Mouse (Mus musculus): Measurements from ENCODE around the gene Slc8a2. TPM values are rescaled to one million over a fixed set of nuclear protein-coding genes. Genes with fewer than 3 reads are reported as not detected.

The Slc8a2 gene
- polyA plus RNA-seq, 1 experiment from 2014 or later, result 0.15 TPM

GRCm38 (mm10) chr7:16128344-16128743, 1.3 kb upstream of the Slc8a2 start:
- Histone ChIP-seq H3K9ac (ENCODE audit: low read length) (no peak overlapping the region), H3K9me3 (ENCODE audit: control insufficient read depth, low read length) (no peaks in the 10 kb centered on the region), H3K4me2 (ENCODE audit: low read length) (no peak overlapping the region), H3K36me3 (ENCODE audit: control insufficient read depth, insufficient read depth, low read length) (peaks cover 27% of the 10 kb centered on the region), H3K27me3 (ENCODE audit: control insufficient read depth, insufficient read depth, low read length) (no peaks in the 10 kb centered on the region), H3K4me3 (ENCODE audit: control insufficient read depth in 1 of 2, insufficient read depth in 1 of 2, low read depth in 1 of 2, low read length in 2 of 2) (no peak overlapping the region), H3K4me1 (ENCODE audit: control insufficient read depth in 2 of 2, insufficient read depth in 2 of 2, low read length in 2 of 2) (peaks cover 20 to 21% of the 10 kb centered on the region in 2 experiments), H3K27ac (replicated peaks in 1 of 2; ENCODE audit: control insufficient read depth in 1 of 2, insufficient read depth in 1 of 2, low read depth in 2 of 2, low read length in 2 of 2) (peak overlapping the region in 1 of 2 experiments; percentile 80; a peak in 1 of 4 replicates)
- 53% methylated on average over 6 of the region's 6 CpGs for WGBS
- no peak for ATAC-seq (ENCODE audit: insufficient number of reproducible peaks, insufficient read depth, low FRiP score, low read depth)

GRCm38 (mm10) chr7:16128899-16129298, 727 bp upstream of the Slc8a2 start:
- 0 out of 4 replicates have a peak overlapping the region, but pooled peaks have one; percentile 5 to 59 for H3K4me3 ChIP-seq (ENCODE audit: control insufficient read depth in 1 of 2, insufficient read depth in 1 of 2, low read depth in 1 of 2, low read length in 2 of 2)
- 60% methylated on average over 5 of the region's 5 CpGs for WGBS
- H3K27me3 ChIP-seq (ENCODE audit: control insufficient read depth, insufficient read depth, low read length), result no peaks in the 10 kb centered on the region
- H3K36me3 ChIP-seq (ENCODE audit: control insufficient read depth, insufficient read depth, low read length), result peaks cover 27% of the 10 kb centered on the region
- H3K4me1 ChIP-seq (ENCODE audit: control insufficient read depth in 2 of 2, insufficient read depth in 2 of 2, low read length in 2 of 2), result peaks cover 20 to 21% of the 10 kb centered on the region in 2 experiments
- peak overlapping the region; percentile 74 for H3K9ac ChIP-seq (ENCODE audit: low read length)
- ATAC-seq (ENCODE audit: insufficient number of reproducible peaks, insufficient read depth, low FRiP score, low read depth), result no peak
- H3K9me3 ChIP-seq (ENCODE audit: control insufficient read depth, low read length), result no peaks in the 10 kb centered on the region
- peak overlapping the region; percentile 80 for H3K4me2 ChIP-seq (ENCODE audit: low read length)
- H3K27ac ChIP-seq (replicated peaks in 1 of 2; ENCODE audit: control insufficient read depth in 1 of 2, insufficient read depth in 1 of 2, low read depth in 2 of 2, low read length in 2 of 2), result peak overlapping the region; percentile 73 to 80

DNA sequence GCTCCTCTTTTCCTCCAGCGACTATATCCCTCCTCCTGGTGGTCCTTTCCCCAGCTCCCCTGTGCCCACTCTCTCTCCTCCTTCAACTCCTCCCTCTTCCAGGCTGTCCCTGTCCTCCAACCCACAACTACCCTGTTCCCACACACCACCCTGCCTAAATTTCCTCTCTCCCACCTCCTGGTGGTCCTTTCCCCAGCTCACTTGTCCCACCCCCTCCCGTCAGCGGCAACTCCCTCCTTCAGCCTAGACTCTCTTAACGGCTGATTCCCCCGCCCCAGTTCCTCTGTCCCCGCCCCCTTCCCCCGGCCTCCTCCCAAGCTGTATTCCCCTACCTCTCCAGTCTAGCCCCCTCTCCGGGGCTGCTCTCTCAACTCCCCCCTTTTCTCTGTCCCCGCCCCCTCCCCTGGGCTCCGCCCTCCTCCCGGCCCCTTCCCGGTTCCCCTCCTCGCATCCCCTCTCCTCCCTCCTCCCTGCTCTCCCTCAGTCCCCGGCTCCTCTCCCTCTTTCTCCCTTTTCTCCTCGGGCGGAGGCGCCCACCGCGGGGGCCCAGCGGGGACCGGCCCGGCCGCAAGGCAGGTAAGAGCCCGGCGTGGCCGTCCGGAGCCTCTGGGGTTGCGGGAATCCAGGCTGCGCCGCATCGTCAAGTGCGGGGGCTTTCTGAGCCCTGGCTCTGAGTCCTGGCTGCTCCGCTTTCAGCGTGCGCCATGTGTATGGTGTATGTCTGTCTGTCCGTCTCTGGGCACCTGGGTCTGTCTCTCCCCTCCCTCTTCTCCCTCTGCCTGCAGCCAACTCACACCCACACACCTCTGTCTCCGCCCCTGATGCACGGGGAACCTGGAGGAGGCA, 443 bp downstream of the Slc8a2 start:
- Histone ChIP-seq H3K27ac (replicated peaks in 1 of 2; ENCODE audit: control insufficient read depth in 1 of 2, insufficient read depth in 1 of 2, low read depth in 2 of 2, low read length in 2 of 2) (peak overlapping the region; percentile 80 to 88), H3K36me3 (ENCODE audit: control insufficient read depth, insufficient read depth, low read length) (peaks cover 21% of the 10 kb centered on the region), H3K4me3 (ENCODE audit: control insufficient read depth in 1 of 2, insufficient read depth in 1 of 2, low read depth in 1 of 2, low read length in 2 of 2) (peak overlapping the region; percentile 57 to 59), H3K9me3 (ENCODE audit: control insufficient read depth, low read length) (no peaks in the 10 kb centered on the region), H3K4me2 (ENCODE audit: low read length) (peak overlapping the region; percentile 80), H3K9ac (ENCODE audit: low read length) (peak overlapping the region; percentile 74), H3K27me3 (ENCODE audit: control insufficient read depth, insufficient read depth, low read length) (no peaks in the 10 kb centered on the region), H3K4me1 (ENCODE audit: control insufficient read depth in 2 of 2, insufficient read depth in 2 of 2, low read length in 2 of 2) (peaks cover 20 to 21% of the 10 kb centered on the region in 2 experiments)
- ATAC-seq (ENCODE audit: insufficient number of reproducible peaks, insufficient read depth, low FRiP score, low read depth), result peak; percentile 72
- WGBS, result 3% methylated on average over 33 of the region's 38 CpGs

DNA sequence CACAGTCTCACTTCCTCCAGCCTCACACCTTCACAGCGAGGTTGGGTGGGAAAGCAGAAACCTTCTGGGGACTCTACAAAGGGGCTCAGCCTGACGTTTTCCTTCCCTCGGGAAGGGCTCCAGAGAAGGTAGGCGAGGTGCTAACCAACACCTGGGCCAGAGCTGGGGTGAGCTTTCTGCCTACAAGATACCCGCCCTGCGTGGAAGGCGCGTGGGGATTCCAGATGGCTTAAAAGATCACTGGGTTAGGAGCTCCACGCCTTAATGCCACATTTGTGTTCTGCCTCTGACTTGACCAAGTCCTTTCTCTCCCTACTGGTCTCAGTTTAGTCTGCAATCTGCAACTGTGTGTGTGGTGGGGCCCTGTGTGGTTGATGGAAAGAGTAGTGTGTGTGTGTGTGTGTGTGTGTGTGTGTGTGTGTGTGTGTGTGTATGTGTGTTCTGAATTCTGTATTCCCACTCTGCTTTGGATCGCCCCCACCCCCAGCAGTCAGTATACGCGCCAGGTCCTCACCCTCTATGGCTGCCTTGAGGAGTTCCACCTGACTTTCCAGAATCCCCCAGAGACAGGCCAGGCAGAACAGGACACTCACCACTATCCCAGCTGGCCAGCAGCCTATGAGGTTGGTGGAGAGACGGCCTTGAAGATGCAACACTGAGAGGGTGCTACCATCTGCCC, 1.5 kb downstream of the Slc8a2 start:
- H3K27ac ChIP-seq (replicated peaks in 1 of 2; ENCODE audit: control insufficient read depth in 1 of 2, insufficient read depth in 1 of 2, low read depth in 2 of 2, low read length in 2 of 2), result no peak overlapping the region
- peaks cover 20 to 21% of the 10 kb centered on the region in 2 experiments for H3K4me1 ChIP-seq (ENCODE audit: control insufficient read depth in 2 of 2, insufficient read depth in 2 of 2, low read length in 2 of 2)
- no peaks in the 10 kb centered on the region for H3K9me3 ChIP-seq (ENCODE audit: control insufficient read depth, low read length)
- no peak for ATAC-seq (ENCODE audit: insufficient number of reproducible peaks, insufficient read depth, low FRiP score, low read depth)
- no peaks in the 10 kb centered on the region for H3K27me3 ChIP-seq (ENCODE audit: control insufficient read depth, insufficient read depth, low read length)
- peak overlapping the region in 1 of 2 experiments; percentile 59; a peak in 2 of 4 replicates for H3K4me3 ChIP-seq (ENCODE audit: control insufficient read depth in 1 of 2, insufficient read depth in 1 of 2, low read depth in 1 of 2, low read length in 2 of 2)
- H3K4me2 ChIP-seq (ENCODE audit: low read length), result peak overlapping the region; percentile 80
- H3K9ac ChIP-seq (ENCODE audit: low read length), result peak overlapping the region; percentile 74; the same call in 1 of the 2 replicates
- H3K36me3 ChIP-seq (ENCODE audit: control insufficient read depth, insufficient read depth, low read length), result peaks cover 11% of the 10 kb centered on the region; the same call in 1 of the 2 replicates
- WGBS, result 38% methylated on average over 13 of the region's 13 CpGs

DNA sequence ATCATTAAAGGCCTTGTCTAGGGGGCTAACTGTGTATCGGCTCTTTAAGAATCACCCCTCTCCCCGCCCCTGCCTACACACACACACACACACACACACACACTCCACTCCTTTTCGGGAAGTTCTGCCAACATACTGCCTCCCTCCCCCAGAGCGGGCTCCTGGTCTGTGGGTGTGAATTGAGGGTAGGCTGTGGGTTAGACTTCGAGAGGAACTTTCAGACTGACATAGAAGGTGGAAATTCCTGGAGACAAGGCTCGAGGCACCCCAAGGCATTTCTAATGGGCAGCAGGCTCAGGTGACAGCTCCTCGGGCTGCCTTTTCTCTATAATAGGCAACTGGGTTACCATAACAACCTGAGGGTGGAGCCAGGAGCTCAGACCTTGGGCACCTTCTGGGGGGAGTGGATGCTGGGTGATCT, 2.5 kb downstream of the Slc8a2 start:
- Histone ChIP-seq H3K4me2 (ENCODE audit: low read length) (no peak overlapping the region), H3K4me1 (ENCODE audit: control insufficient read depth in 2 of 2, insufficient read depth in 2 of 2, low read length in 2 of 2) (peaks cover 20 to 21% of the 10 kb centered on the region in 2 experiments), H3K36me3 (ENCODE audit: control insufficient read depth, insufficient read depth, low read length) (peaks cover 3% of the 10 kb centered on the region; the same call in 1 of the 2 replicates), H3K9ac (ENCODE audit: low read length) (no peak overlapping the region), H3K27me3 (ENCODE audit: control insufficient read depth, insufficient read depth, low read length) (no peaks in the 10 kb centered on the region), H3K9me3 (ENCODE audit: control insufficient read depth, low read length) (no peaks in the 10 kb centered on the region), H3K4me3 (ENCODE audit: control insufficient read depth in 1 of 2, insufficient read depth in 1 of 2, low read depth in 1 of 2, low read length in 2 of 2) (no peak overlapping the region), H3K27ac (replicated peaks in 1 of 2; ENCODE audit: control insufficient read depth in 1 of 2, insufficient read depth in 1 of 2, low read depth in 2 of 2, low read length in 2 of 2) (no peak overlapping the region)
- ATAC-seq (ENCODE audit: insufficient number of reproducible peaks, insufficient read depth, low FRiP score, low read depth), result no peak
- 16% methylated on average over 7 of the region's 7 CpGs for WGBS

- Histone ChIP-seq H3K27ac (replicated peaks in 1 of 2; ENCODE audit: control insufficient read depth in 1 of 2, insufficient read depth in 1 of 2, low read depth in 2 of 2, low read length in 2 of 2) (no peak overlapping the region), H3K27me3 (ENCODE audit: control insufficient read depth, insufficient read depth, low read length) (no peaks in the 10 kb centered on the region), H3K36me3 (ENCODE audit: control insufficient read depth, insufficient read depth, low read length) (no peaks in the 10 kb centered on the region), H3K9ac (ENCODE audit: low read length) (no peak overlapping the region), H3K4me3 (ENCODE audit: control insufficient read depth in 1 of 2, insufficient read depth in 1 of 2, low read depth in 1 of 2, low read length in 2 of 2) (no peak overlapping the region), H3K9me3 (ENCODE audit: control insufficient read depth, low read length) (no peaks in the 10 kb centered on the region), H3K4me2 (ENCODE audit: low read length) (no peak overlapping the region), H3K4me1 (ENCODE audit: control insufficient read depth in 2 of 2, insufficient read depth in 2 of 2, low read length in 2 of 2) (peaks cover 20 to 21% of the 10 kb centered on the region in 2 experiments)
- WGBS, result 61% methylated on average over 3 of the region's 3 CpGs
- ATAC-seq (ENCODE audit: insufficient number of reproducible peaks, insufficient read depth, low FRiP score, low read depth), result no peak
Measured at GRCm38 (mm10) chr7:16132926-16133325, 3.3 kb downstream of the Slc8a2 start.

DNA sequence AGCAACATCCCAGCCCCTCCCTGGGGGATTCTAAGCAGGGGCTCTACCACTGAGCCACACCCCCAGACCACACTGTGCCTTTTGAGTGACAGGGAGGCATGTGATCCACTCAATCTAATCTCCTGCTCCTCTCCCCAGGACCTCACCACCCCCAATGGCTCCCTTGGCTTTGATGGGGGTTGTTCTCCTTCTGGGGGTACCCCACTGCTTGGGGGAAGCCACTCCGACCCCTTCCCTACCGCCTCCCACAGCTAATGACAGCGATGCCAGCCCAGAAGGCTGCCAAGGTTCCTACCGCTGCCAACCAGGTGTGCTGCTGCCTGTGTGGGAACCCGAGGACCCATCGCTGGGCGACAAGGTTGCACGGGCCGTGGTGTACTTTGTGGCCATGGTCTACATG, 4.1 kb downstream of the Slc8a2 start:
- ATAC-seq (ENCODE audit: insufficient number of reproducible peaks, insufficient read depth, low FRiP score, low read depth), result no peak
- Histone ChIP-seq H3K4me2 (ENCODE audit: low read length) (no peak overlapping the region), H3K4me3 (ENCODE audit: control insufficient read depth in 1 of 2, insufficient read depth in 1 of 2, low read depth in 1 of 2, low read length in 2 of 2) (no peak overlapping the region), H3K4me1 (ENCODE audit: control insufficient read depth in 2 of 2, insufficient read depth in 2 of 2, low read length in 2 of 2) (peaks cover 15% of the 10 kb centered on the region in 2 experiments; a peak in 3 of 4 replicates), H3K27ac (replicated peaks in 1 of 2; ENCODE audit: control insufficient read depth in 1 of 2, insufficient read depth in 1 of 2, low read depth in 2 of 2, low read length in 2 of 2) (no peak overlapping the region), H3K9ac (ENCODE audit: low read length) (no peak overlapping the region), H3K36me3 (ENCODE audit: control insufficient read depth, insufficient read depth, low read length) (no peaks in the 10 kb centered on the region), H3K9me3 (ENCODE audit: control insufficient read depth, low read length) (no peaks in the 10 kb centered on the region), H3K27me3 (ENCODE audit: control insufficient read depth, insufficient read depth, low read length) (no peaks in the 10 kb centered on the region)
- 87% methylated on average over 9 of the region's 9 CpGs for WGBS
